Mouse (Mus musculus): ENCODE results near the gene Gm30737.
"Not testable (repeated sequence)": the region's sequence is repeated elsewhere in the genome, so short reads cannot be mapped to it uniquely, and the experiment has no call there.

The Gm30737 gene

GRCm38 (mm10) chrY:14400410-14400809, at the start of gene Gm30737:
TSS of gene Gm30737 (plus strand) at chrY:14400710.
- DNase-seq, result not testable (repeated sequence)
